In genomic region chr4:86396672-86397288, GRCm38 (mm10) we compare ENCODE assay signal across 21 mouse cellular contexts.
DNase-seq lines count a peak whose midpoint lies in the region; ATAC-seq and TF ChIP-seq lines count a peak whose summit lies in the region.
"Had no signal": no experiment of that assay in that cellular context is flagged by ENCODE, and none has a peak within 500 bp of the region (broad histone marks: within the 10 kb centered on the region; RNA-seq: fewer than 3 reads in every experiment).

No protein-coding gene starts in this region.

- no peak for TF ChIP-seq POLR2A in kidney, adult 2 months (IDR thresholded peaks at IDR 0.05; ENCODE audit: low read depth, low read length)

- no peaks in the 10 kb centered on the region for H3K36me3 ChIP-seq in kidney, adult 2 months (ENCODE audit: control insufficient read depth, insufficient read depth, low read length)
- no peaks in the 10 kb centered on the region for H3K36me3 ChIP-seq in kidney, postnatal 0 days (ENCODE audit: insufficient read depth, low read length)
- H3K36me3 ChIP-seq: forebrain, embryonic 10.5 days; liver, embryonic 15.5 days; midbrain, embryonic 13.5 days had no signal

- no peaks in the 10 kb centered on the region; the same call in 1 of the 2 replicates for H3K4me1 ChIP-seq in kidney, adult 2 months (ENCODE audit: control insufficient read depth, insufficient read depth, low read length)
- no peaks in the 10 kb centered on the region for H3K4me1 ChIP-seq in kidney, postnatal 0 days (replicated peaks; ENCODE audit: insufficient read depth, low read length)
- H3K4me1 ChIP-seq: forebrain, embryonic 10.5 days; liver, embryonic 15.5 days; midbrain, embryonic 13.5 days had no signal

- WGBS in kidney, adult 2 months = 66% methylated on average over 7 of the region's 7 CpGs
- WGBS in kidney, postnatal 0 days = 72% methylated on average over 7 of the region's 7 CpGs

- intact Hi-C loops in left cerebral cortex, postnatal 14 days (cut with DNase I) = no loop called here

- H3K9me3 ChIP-seq in kidney, postnatal 0 days (replicated peaks; ENCODE audit: low read length) = no peaks in the 10 kb centered on the region
- H3K9me3 ChIP-seq: forebrain, embryonic 10.5 days; liver, embryonic 15.5 days; midbrain, embryonic 13.5 days had no signal

- H3K9ac ChIP-seq in kidney, postnatal 0 days (ENCODE audit: low read depth, low read length) = no peak overlapping the region
- H3K9ac ChIP-seq: forebrain, postnatal 0 days; hindbrain, embryonic 14.5 days; liver, embryonic 15.5 days; midbrain, embryonic 13.5 days had no signal

- H3K27ac ChIP-seq in kidney, adult 2 months (ENCODE audit: insufficient read depth, low read depth, low read length) = peak overlapping the region; percentile 51
- peak overlapping the region; percentile 58; the same call in 1 of the 2 replicates for H3K27ac ChIP-seq in kidney, postnatal 0 days
- H3K27ac ChIP-seq: forebrain, embryonic 10.5 days; hindbrain, embryonic 14.5 days; liver, embryonic 15.5 days; midbrain, embryonic 13.5 days had no signal

- ATAC-seq in kidney, postnatal 0 days (replicated peaks; ENCODE audit: low FRiP score, low read depth) = no peak
- ATAC-seq: forebrain, postnatal 0 days; midbrain, embryonic 13.5 days had no signal

- DNase-seq in adrenal gland, postnatal 36 days = peak; percentile 16 to 22
- no peak for DNase-seq in adrenal gland, postnatal 25 days
- peak; percentile 44 for DNase-seq in kidney, adult 2 months
- no peak for DNase-seq in kidney, adult 11 months
- DNase-seq in NIH3T3 (ENCODE audit: low read depth) = peak; percentile 6
- peak; percentile 55 for DNase-seq in kidney, postnatal 0 days (ENCODE audit: low spot score)
- no peak for DNase-seq in left cerebral cortex, postnatal 14 days (ENCODE audit: low spot score in 2 of 2)
- DNase-seq: cerebellum, adult 2 months; cerebellum, postnatal 36 days; forebrain, postnatal 0 days; heart, postnatal 14 days; lung, postnatal 14 days; right cerebral cortex, postnatal 14 days; spleen, adult 18-20 months; thymus, adult 18-20 months; thymus, postnatal 4 days had no signal

- H3K4me3 ChIP-seq in kidney, adult 2 months (ENCODE audit: insufficient read depth, low read depth, low read length) = no peak overlapping the region
- no peak overlapping the region for H3K4me3 ChIP-seq in kidney, postnatal 0 days (replicated peaks; ENCODE audit: low read depth, low read length)
- H3K4me3 ChIP-seq: forebrain, embryonic 10.5 days; liver, embryonic 15.5 days; midbrain, embryonic 13.5 days had no signal

- H3K27me3 ChIP-seq in kidney, adult 2 months (replicated peaks; ENCODE audit: control insufficient read depth, insufficient read depth, low read length) = no peaks in the 10 kb centered on the region
- no peaks in the 10 kb centered on the region for H3K27me3 ChIP-seq in kidney, postnatal 0 days (ENCODE audit: insufficient read depth, low read length)
- H3K27me3 ChIP-seq: CH12.LX; liver, embryonic 15.5 days; midbrain, embryonic 13.5 days had no signal

- TF ChIP-seq CTCF in kidney, adult 2 months (conservative IDR thresholded peaks at IDR 0.05; ENCODE audit: insufficient read depth, insufficient read length, low read depth, low read length) = no peak
- TF ChIP-seq CTCF in kidney, postnatal 0 days (IDR thresholded peaks at IDR 0.05; ENCODE audit: low read depth) = no peak

- H3K4me2 ChIP-seq in kidney, postnatal 0 days (ENCODE audit: low read length) = no peak overlapping the region
- H3K4me2 ChIP-seq: hindbrain, embryonic 14.5 days; liver, embryonic 15.5 days; midbrain, embryonic 13.5 days had no signal

Comparison
In these comparisons a context has a peak if more than half of its experiments do, and no peak if none do; other contexts are left out.
1. DNase-seq: peak in adrenal gland, postnatal 36 days (2 of 2), kidney, adult 2 months (single experiment), NIH3T3 (single experiment) and kidney, postnatal 0 days (single experiment); none in adrenal gland, postnatal 25 days (single experiment), kidney, adult 11 months (single experiment) and left cerebral cortex, postnatal 14 days (0 of 2).